Mouse (Mus musculus): ENCODE measurements at regions not wholly inside any gene's neighbourhood (a gene's known extent, or its start where the extent isn't known, plus 50 kb on each side); places are given as distances from the start of the nearest gene placed in this dataset.
"Not testable (repeated sequence)": the region's sequence is repeated elsewhere in the genome, so short reads cannot be mapped to it uniquely, and the experiment has no call there.

- not testable (repeated sequence) for TF ChIP-seq TAL1 (conservative IDR thresholded peaks at IDR 0.05; ENCODE audit: low read depth, low read length); POLR2AphosphoS5 (IDR thresholded peaks at IDR 0.05; ENCODE audit: insufficient replicate concordance, low read depth, low read length); CTCF (IDR thresholded peaks at IDR 0.05; ENCODE audit: low read depth, low read length)
These were observed 194.9 kb downstream of the Gm31371 start for GRCm38 (mm10) chr8:20098121-20098520.
